Mouse (Mus musculus): ENCODE measurements at regions not wholly inside any gene's neighbourhood (a gene's known extent, or its start where the extent isn't known, plus 50 kb on each side); places are given as distances from the start of the nearest gene placed in this dataset.

DNA sequence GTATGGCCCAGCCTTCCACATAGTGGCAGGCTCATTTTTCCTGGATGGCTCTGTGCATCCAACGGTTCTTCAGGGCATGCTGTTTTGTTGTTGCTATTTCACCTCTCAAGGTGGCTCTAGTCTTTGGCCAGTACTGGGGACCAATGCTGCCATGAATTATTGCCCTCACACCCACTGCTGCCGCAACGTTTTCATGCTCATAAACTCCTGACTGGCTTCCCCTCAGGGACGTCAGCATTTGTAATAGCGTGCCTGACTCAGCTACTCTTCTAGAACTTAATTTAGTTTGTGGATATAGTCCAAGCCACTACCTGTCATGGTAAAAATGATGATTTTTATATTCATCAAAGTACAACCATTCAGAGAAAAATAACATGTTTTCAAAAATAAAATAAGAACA is 2242.0 kb downstream of the 4930444P10Rik start:
- no peak for TF ChIP-seq CTCF (IDR thresholded peaks at IDR 0.05; ENCODE audit: control insufficient read depth, insufficient read depth, insufficient replicate concordance, low read depth, low read length)
- TF ChIP-seq POLR2A (IDR thresholded peaks at IDR 0.05; ENCODE audit: control insufficient read depth, low read depth, low read length): no peak

Measured in testis, adult 2 months (tissue).